Mouse (Mus musculus) olfactory bulb, adult 2 months (tissue): ENCODE measurements around the gene Bdh1.

ENCODE experiments used
- CTCF ChIP-seq: fragments of 200-500 bp; IDR thresholded peaks from 2 replicates; pipeline ENCODE4 v1.5.1; 2012; ENCODE audit warnings: low read depth, mild to moderate bottlenecking, low read length, moderate library complexity; ENCODE audit not compliant: insufficient read depth
- POLR2A ChIP-seq: fragments of 200-500 bp; IDR thresholded peaks from 2 replicates; pipeline ENCODE4 v1.6.1; 2012; ENCODE audit warnings: mild to moderate bottlenecking, low read depth, low read length, moderate library complexity; ENCODE audit not compliant: insufficient read depth

DNA sequence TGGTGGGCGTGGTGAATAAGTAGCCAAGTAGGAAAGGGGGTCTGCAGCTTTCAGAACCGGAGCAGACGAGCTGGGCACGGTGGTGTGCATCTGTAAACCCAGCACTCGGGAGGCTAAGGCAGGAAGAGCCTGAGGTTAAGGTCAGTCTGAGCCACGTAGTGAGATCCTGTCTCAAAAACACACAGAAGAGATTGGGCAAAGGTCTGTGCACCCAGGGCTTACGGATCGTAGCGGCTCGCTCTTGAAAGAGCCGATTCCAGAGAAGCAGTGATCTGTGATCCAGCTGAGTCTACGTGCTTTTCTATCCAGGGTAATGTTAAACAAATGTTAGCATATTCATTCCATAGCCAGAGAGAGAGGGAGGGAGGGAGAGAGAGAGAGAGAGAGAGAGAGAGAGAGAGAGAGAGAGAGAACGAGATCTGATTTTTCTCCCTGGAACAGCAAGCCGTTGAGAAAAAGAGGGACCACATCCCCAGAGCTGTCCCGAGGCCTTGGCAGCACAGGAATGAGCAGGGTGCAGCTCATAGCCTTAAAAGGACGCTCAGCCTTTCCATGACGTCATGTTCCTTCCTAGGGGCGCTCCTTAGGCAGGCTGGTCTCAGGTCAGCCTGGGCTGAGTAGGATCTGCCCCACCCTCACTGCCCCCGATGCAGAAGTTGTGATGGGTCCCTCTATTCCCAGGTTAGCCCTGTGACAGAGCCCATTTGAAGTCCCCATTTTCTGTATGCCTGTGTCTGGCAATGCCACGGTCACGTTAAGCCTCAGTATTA lies 33.4 kb downstream of the Bdh1 start:
- TF ChIP-seq POLR2A (no peak), CTCF (no peak)
